Mouse (Mus musculus): ENCODE data around the gene Kif26b.

GRCm38 (mm10) chr1:178847569-178847968 lies 318.6 kb downstream of the Kif26b start:
- TF ChIP-seq CTCF (IDR thresholded peaks at IDR 0.05; ENCODE audit: low read depth, low read length) (no peak), TAL1 (conservative IDR thresholded peaks at IDR 0.05; ENCODE audit: low read depth, low read length) (no peak), GATA1 (IDR thresholded peaks at IDR 0.05; ENCODE audit: borderline replicate concordance, low read length) (no peak)

Measured in G1E (cell line).